Mouse (Mus musculus) liver, embryonic 11.5 days (tissue): ENCODE data around the gene Ankrd2. TPM values are rescaled to one million over a fixed set of nuclear protein-coding genes. Genes with fewer than 3 reads are reported as not detected.

Experiments used
- polyA plus RNA-seq: library from polyadenylated mRNA; unstranded; fragments of >200 nt; fragmentation: Nextera tagmentation; extraction: Ambion mirVana; gene quantifications from 2 replicates; pipeline ENCODE4 v1.2.1, GENCODE M21; 2014

Gene Ankrd2
- polyA plus RNA-seq, 1 experiment from 2014 or later, result not detected

Other genes with a start within 250 kb of the Ankrd2 start
- gene Arhgap19, start 234.0 kb upstream of the Ankrd2 start, polyA plus RNA-seq, result 55.6 and 63.4 TPM in 2 replicates
- 19.5 and 19.9 TPM in 2 replicates for gene Frat1, start 206.0 kb upstream of the Ankrd2 start, polyA plus RNA-seq
- gene Frat2, start 187.9 kb upstream of the Ankrd2 start, polyA plus RNA-seq, result 9.8 and 10.9 TPM in 2 replicates
- 29.5 and 34.0 TPM in 2 replicates for gene Rrp12, start 139.8 kb upstream of the Ankrd2 start, polyA plus RNA-seq
- gene Pgam1, start 124.1 kb upstream of the Ankrd2 start, polyA plus RNA-seq, result 871 and 874 TPM in 2 replicates
- 101 and 109 TPM in 2 replicates for gene Exosc1, start 102.6 kb upstream of the Ankrd2 start, polyA plus RNA-seq
- 58.9 and 63.0 TPM in 2 replicates for gene Zdhhc16, start 102.5 kb upstream of the Ankrd2 start, polyA plus RNA-seq
- 27.9 and 29.1 TPM in 2 replicates for gene Mms19, start 54.8 kb upstream of the Ankrd2 start, polyA plus RNA-seq
- 6.7 and 7.3 TPM in 2 replicates for gene Ubtd1, start 54.2 kb upstream of the Ankrd2 start, polyA plus RNA-seq
- 8.1 and 10.1 TPM in 2 replicates for gene Hoga1, start 9.6 kb downstream of the Ankrd2 start, polyA plus RNA-seq
- gene 4933411K16Rik, start 16.2 kb downstream of the Ankrd2 start, polyA plus RNA-seq, result 0.13 and 0.40 TPM in 2 replicates
- 9.3 and 10.5 TPM in 2 replicates for gene Morn4, start 50.4 kb downstream of the Ankrd2 start, polyA plus RNA-seq
- 17.6 and 18.1 TPM in 2 replicates for gene Pi4k2a, start 54.5 kb downstream of the Ankrd2 start, polyA plus RNA-seq
- 19.9 and 21.6 TPM in 2 replicates for gene Avpi1, start 93.1 kb downstream of the Ankrd2 start, polyA plus RNA-seq
- gene Marveld1, start 111.4 kb downstream of the Ankrd2 start, polyA plus RNA-seq, result 4.3 and 5.4 TPM in 2 replicates
- gene Zfyve27, start 128.0 kb downstream of the Ankrd2 start, polyA plus RNA-seq, result 15.2 and 15.8 TPM in 2 replicates
- 3.5 and 5.2 TPM in 2 replicates for gene Sfrp5, start 166.3 kb downstream of the Ankrd2 start, polyA plus RNA-seq
- not detected in 2 replicates for gene Golga7b, start 211.6 kb downstream of the Ankrd2 start, polyA plus RNA-seq